Comparison of ENCODE assay signal across 13 mouse cellular contexts in genomic region chr5:54280670-54281069, GRCm38 (mm10).
DNase-seq lines count a peak whose midpoint lies in the region; ATAC-seq and TF ChIP-seq lines count a peak whose summit lies in the region.
"Had no signal": no experiment of that assay in that cellular context is flagged by ENCODE, and none has a peak within 500 bp of the region (broad histone marks: within the 10 kb centered on the region; RNA-seq: fewer than 3 reads in every experiment).

No protein-coding gene starts in this region.

- ATAC-seq in cerebellum, adult (ENCODE audit: insufficient number of reproducible peaks, low FRiP score, low TSS enrichment) = no peak
- ATAC-seq in midbrain, postnatal 0 days (ENCODE audit: low FRiP score) = no peak
- ATAC-seq in midbrain, embryonic 16.5 days = no peak
- ATAC-seq in stomach, postnatal 0 days (ENCODE audit: low FRiP score, low TSS enrichment) = no peak

- DNase-seq in cerebellum, postnatal 14 days = peak; percentile 7 to 10
- DNase-seq in kidney, postnatal 10 days = peak; percentile 7
- DNase-seq in kidney, adult 18-20 months = no peak
- DNase-seq in midbrain, postnatal 0 days (ENCODE audit: low spot score) = no peak
- no peak for DNase-seq in stomach, postnatal 0 days (ENCODE audit: low spot score)
- no peak for DNase-seq in frontal cortex, postnatal 36 days (ENCODE audit: low spot score in 2 of 2)
- DNase-seq: B cell, adult 2 months; heart, postnatal 14 days had no signal

- H3K4me1 ChIP-seq in midbrain, postnatal 0 days (ENCODE audit: insufficient read depth, low read length) = no peaks in the 10 kb centered on the region
- H3K4me1 ChIP-seq in midbrain, embryonic 16.5 days (ENCODE audit: control insufficient read depth, insufficient read depth, low read length) = peaks cover 7% of the 10 kb centered on the region; the same call in 1 of the 2 replicates
- no peaks in the 10 kb centered on the region for H3K4me1 ChIP-seq in stomach, postnatal 0 days (replicated peaks; ENCODE audit: control insufficient read depth, insufficient read depth)
- H3K4me1 ChIP-seq: forebrain, embryonic 12.5 days; limb, embryonic 15.5 days; megakaryocyte, embryonic 14.5 days had no signal

- no peak overlapping the region for H3K4me3 ChIP-seq in midbrain, postnatal 0 days (ENCODE audit: low read depth, low read length)
- H3K4me3 ChIP-seq in midbrain, embryonic 16.5 days (ENCODE audit: low read depth, low read length) = no peak overlapping the region
- no peak overlapping the region for H3K4me3 ChIP-seq in stomach, postnatal 0 days (ENCODE audit: low read depth, low read length)
- H3K4me3 ChIP-seq: forebrain, embryonic 12.5 days; limb, embryonic 15.5 days; megakaryocyte, embryonic 14.5 days had no signal

- no peaks in the 10 kb centered on the region for H3K36me3 ChIP-seq in midbrain, postnatal 0 days (ENCODE audit: insufficient read depth, low read length)
- H3K36me3 ChIP-seq in midbrain, embryonic 16.5 days (ENCODE audit: control insufficient read depth, insufficient read depth, low read length) = no peaks in the 10 kb centered on the region
- no peaks in the 10 kb centered on the region for H3K36me3 ChIP-seq in stomach, postnatal 0 days (ENCODE audit: control insufficient read depth, insufficient read depth, low read length)
- H3K36me3 ChIP-seq: forebrain, embryonic 12.5 days; limb, embryonic 15.5 days had no signal

- H3K9me3 ChIP-seq in midbrain, postnatal 0 days (ENCODE audit: low read length) = no peaks in the 10 kb centered on the region
- H3K9me3 ChIP-seq in midbrain, embryonic 16.5 days (replicated peaks; ENCODE audit: control insufficient read depth, low read length, poor library complexity, severe bottlenecking) = no peaks in the 10 kb centered on the region
- no peaks in the 10 kb centered on the region for H3K9me3 ChIP-seq in stomach, postnatal 0 days (ENCODE audit: control insufficient read depth, low read length)
- H3K9me3 ChIP-seq: forebrain, embryonic 12.5 days; limb, embryonic 15.5 days; megakaryocyte, embryonic 14.5 days had no signal

- H3K9ac ChIP-seq in midbrain, postnatal 0 days (replicated peaks; ENCODE audit: low read length, poor library complexity, severe bottlenecking) = no peak overlapping the region
- no peak overlapping the region for H3K9ac ChIP-seq in midbrain, embryonic 16.5 days (ENCODE audit: low read depth, low read length)
- H3K9ac ChIP-seq in stomach, postnatal 0 days (ENCODE audit: low read length) = no peak overlapping the region
- H3K9ac ChIP-seq: forebrain, embryonic 12.5 days; limb, embryonic 15.5 days had no signal

- H3K4me2 ChIP-seq in midbrain, postnatal 0 days (ENCODE audit: low read depth, low read length, poor library complexity, severe bottlenecking) = no peak overlapping the region
- H3K4me2 ChIP-seq in midbrain, embryonic 16.5 days (ENCODE audit: low read length) = no peak overlapping the region
- no peak overlapping the region for H3K4me2 ChIP-seq in stomach, postnatal 0 days (replicated peaks; ENCODE audit: low read depth)
- H3K4me2 ChIP-seq: forebrain, embryonic 12.5 days; limb, embryonic 15.5 days had no signal

- peak; percentile 38 for TF ChIP-seq CTCF in midbrain, postnatal 0 days (IDR thresholded peaks at IDR 0.05)
- TF ChIP-seq CTCF in stomach, postnatal 0 days (IDR thresholded peaks at IDR 0.05; ENCODE audit: low read depth) = peak; percentile 46

- no peak for TF ChIP-seq EP300 in stomach, postnatal 0 days (optimal IDR thresholded peaks at IDR 0.05)

- no peak overlapping the region for H3K27ac ChIP-seq in midbrain, postnatal 0 days (ENCODE audit: low read depth, low read length)
- no peak overlapping the region for H3K27ac ChIP-seq in midbrain, embryonic 16.5 days (ENCODE audit: low read length)
- H3K27ac ChIP-seq in stomach, postnatal 0 days (replicated peaks) = no peak overlapping the region
- H3K27ac ChIP-seq: forebrain, embryonic 12.5 days; limb, embryonic 15.5 days had no signal

- 54% methylated on average over 4 of the region's 4 CpGs for WGBS in midbrain, postnatal 0 days
- WGBS in midbrain, embryonic 16.5 days = 49% methylated on average over 4 of the region's 4 CpGs
- 47% methylated on average over 4 of the region's 4 CpGs for WGBS in stomach, postnatal 0 days

- H3K27me3 ChIP-seq in midbrain, postnatal 0 days (ENCODE audit: insufficient read depth, low read length) = no peaks in the 10 kb centered on the region
- no peaks in the 10 kb centered on the region for H3K27me3 ChIP-seq in midbrain, embryonic 16.5 days (ENCODE audit: control insufficient read depth, insufficient read depth, low read depth, low read length)
- no peaks in the 10 kb centered on the region for H3K27me3 ChIP-seq in stomach, postnatal 0 days (ENCODE audit: control insufficient read depth, insufficient read depth, low read length)
- H3K27me3 ChIP-seq: forebrain, embryonic 12.5 days; limb, embryonic 15.5 days; megakaryocyte, embryonic 14.5 days had no signal

Comparison
In these comparisons a context has a peak if more than half of its experiments do, and no peak if none do; other contexts are left out.
1. DNase-seq: peak in cerebellum, postnatal 14 days (2 of 2) and kidney, postnatal 10 days (single experiment); none in kidney, adult 18-20 months (single experiment), midbrain, postnatal 0 days (single experiment), stomach, postnatal 0 days (single experiment) and frontal cortex, postnatal 36 days (0 of 2).